Comparison of ENCODE assay signal across 11 mouse cellular contexts in the genomic region with DNA sequence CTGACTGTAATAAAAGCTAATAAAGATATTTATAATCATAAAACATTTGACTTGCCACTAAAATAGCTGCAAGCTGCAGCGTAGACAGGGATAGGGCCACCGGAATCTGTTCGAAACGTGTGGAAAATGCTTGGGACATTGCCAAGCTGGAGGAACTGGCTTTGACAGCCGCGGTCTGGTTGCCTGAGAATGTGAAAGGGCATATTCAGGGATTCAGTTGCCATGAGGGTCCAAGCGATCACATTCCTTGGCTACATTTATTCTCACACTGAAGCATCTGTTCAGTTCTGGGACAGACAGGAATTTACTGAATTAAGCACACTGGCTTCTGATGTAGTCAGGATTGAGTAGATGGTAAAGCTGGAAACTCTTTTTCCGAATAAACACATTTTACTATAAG. TPM values are rescaled to one million over a fixed set of nuclear protein-coding genes. Genes with fewer than 3 reads are reported as not detected.
DNase-seq lines count a peak whose midpoint lies in the region; ATAC-seq and TF ChIP-seq lines count a peak whose summit lies in the region.
"Had no signal": no experiment of that assay in that cellular context is flagged by ENCODE, and none has a peak within 500 bp of the region (broad histone marks: within the 10 kb centered on the region; RNA-seq: fewer than 3 reads in every experiment).

No protein-coding gene starts in this region.

- no peaks in the 10 kb centered on the region for H3K9me3 ChIP-seq in embryonic facial prominence, embryonic 12.5 days
- H3K9me3 ChIP-seq in embryonic facial prominence, embryonic 10.5 days, result no peaks in the 10 kb centered on the region
- H3K9me3 ChIP-seq in kidney, embryonic 16.5 days (ENCODE audit: low read length), result no peaks in the 10 kb centered on the region

- H3K9ac ChIP-seq in embryonic facial prominence, embryonic 12.5 days, result no peak overlapping the region
- H3K9ac ChIP-seq in kidney, embryonic 16.5 days (replicated peaks; ENCODE audit: low read length), result no peak overlapping the region

- DNase-seq in embryonic facial prominence, embryonic 10.5 days (ENCODE audit: low spot score), result no peak
- DNase-seq in kidney, adult 11 months, result peak; percentile 27
- peak; percentile 50 to 56 for DNase-seq in right cerebral cortex, postnatal 10 days (ENCODE audit: low spot score in 2 of 2)
- DNase-seq in right cerebral cortex, adult 18-20 months, result no peak
- no peak for DNase-seq in thymus, postnatal 36 days
- DNase-seq: B cell, adult 2 months; cerebellum, adult 8-10 months had no signal

- no peaks in the 10 kb centered on the region for H3K4me1 ChIP-seq in embryonic facial prominence, embryonic 12.5 days
- peaks cover 5% of the 10 kb centered on the region; the same call in 1 of the 2 replicates for H3K4me1 ChIP-seq in embryonic facial prominence, embryonic 10.5 days
- peaks cover 4% of the 10 kb centered on the region; the same call in 1 of the 2 replicates for H3K4me1 ChIP-seq in kidney, embryonic 16.5 days (ENCODE audit: insufficient read depth, low read length)

- no peaks in the 10 kb centered on the region for H3K27me3 ChIP-seq in embryonic facial prominence, embryonic 12.5 days
- H3K27me3 ChIP-seq in embryonic facial prominence, embryonic 10.5 days (replicated peaks; ENCODE audit: low read depth, poor library complexity, severe bottlenecking), result no peaks in the 10 kb centered on the region
- H3K27me3 ChIP-seq in kidney, embryonic 16.5 days (ENCODE audit: insufficient read depth, low read length), result no peaks in the 10 kb centered on the region
- H3K27me3 ChIP-seq in myocyte (ENCODE audit: control insufficient read depth, insufficient read depth, insufficient read length), result no peaks in the 10 kb centered on the region

- H3K79me2 ChIP-seq in myocyte (ENCODE audit: control insufficient read depth, insufficient read depth), result no peaks in the 10 kb centered on the region

- no peak overlapping the region for H3K4me2 ChIP-seq in embryonic facial prominence, embryonic 12.5 days (replicated peaks)
- H3K4me2 ChIP-seq in kidney, embryonic 16.5 days (replicated peaks; ENCODE audit: low read depth, low read length), result no peak overlapping the region
- H3K4me2 ChIP-seq in myocyte (ENCODE audit: low read depth), result peak overlapping the region; percentile 3

- no peak for ATAC-seq in embryonic facial prominence, embryonic 12.5 days (ENCODE audit: insufficient number of reproducible peaks, insufficient read depth, low FRiP score, low TSS enrichment)
- ATAC-seq in kidney, embryonic 16.5 days (ENCODE audit: low FRiP score, low TSS enrichment), result no peak
- ATAC-seq: hindbrain, embryonic 16.5 days had no signal

- H3K27ac ChIP-seq in embryonic facial prominence, embryonic 12.5 days, result 0 out of 2 replicates have a peak overlapping the region, but pooled peaks have one; percentile 67
- H3K27ac ChIP-seq in embryonic facial prominence, embryonic 10.5 days (replicated peaks), result no peak overlapping the region
- H3K27ac ChIP-seq in kidney, embryonic 16.5 days (ENCODE audit: low read length), result no peak overlapping the region

- H3ac ChIP-seq in myocyte (ENCODE audit: control insufficient read depth, insufficient read length), result no peak overlapping the region

- H3K4me3 ChIP-seq in embryonic facial prominence, embryonic 12.5 days, result no peak overlapping the region
- H3K4me3 ChIP-seq in embryonic facial prominence, embryonic 10.5 days, result no peak overlapping the region
- no peak overlapping the region for H3K4me3 ChIP-seq in kidney, embryonic 16.5 days (ENCODE audit: low read length)
- no peak overlapping the region for H3K4me3 ChIP-seq in myocyte

- H3K36me3 ChIP-seq in embryonic facial prominence, embryonic 12.5 days, result no peaks in the 10 kb centered on the region
- H3K36me3 ChIP-seq in embryonic facial prominence, embryonic 10.5 days (replicated peaks), result no peaks in the 10 kb centered on the region
- no peaks in the 10 kb centered on the region for H3K36me3 ChIP-seq in kidney, embryonic 16.5 days (ENCODE audit: insufficient read depth, low read length)
- H3K36me3 ChIP-seq in myocyte (ENCODE audit: control insufficient read depth, insufficient read depth), result no peaks in the 10 kb centered on the region

- TF ChIP-seq POLR2A in myocyte (IDR thresholded peaks at IDR 0.05; ENCODE audit: insufficient read length, low read depth), result no peak

- 69% methylated on average over 8 of the region's 8 CpGs for WGBS in embryonic facial prominence, embryonic 12.5 days
- 88% methylated on average over 8 of the region's 8 CpGs for WGBS in embryonic facial prominence, embryonic 10.5 days
- 57% methylated on average over 8 of the region's 8 CpGs for WGBS in kidney, embryonic 16.5 days

TF ChIP-seq in myocyte, 11 proteins besides CTCF, POLR2A, EP300 and RAD21:
- peak in 2 of 3 experiments; percentile 48 to 81 for TF ChIP-seq MYOG (IDR thresholded peaks at IDR 0.05; ENCODE audit: control insufficient read depth in 1 of 3, insufficient read depth in 1 of 3, insufficient read length in 2 of 3, low read depth in 2 of 3)
- no peak for TF ChIP-seq SRF (IDR thresholded peaks at IDR 0.05; ENCODE audit: control insufficient read depth, insufficient read length, low read depth)
- TF ChIP-seq TCF12 (IDR thresholded peaks at IDR 0.05; ENCODE audit: insufficient read depth, poor library complexity, severe bottlenecking), result peak; percentile 43
- TF ChIP-seq MYOD1 (IDR thresholded peaks at IDR 0.05; ENCODE audit: control insufficient read depth in 1 of 3, insufficient read length in 2 of 3, low read depth in 2 of 3), result peak in 2 of 3 experiments; percentile 24 to 44

RNA-seq across cellular contexts. Expression of a gene that starts 14.2 kb away (rescaled TPM):
- polyA plus RNA-seq in embryonic facial prominence, embryonic 12.5 days (2016; fragmentation: Nextera tagmentation; extraction: Ambion mirVana), result 134 and 136 TPM in 2 replicates
- polyA plus RNA-seq in embryonic facial prominence, embryonic 10.5 days (2016; fragmentation: Nextera tagmentation; extraction: Ambion mirVana), result 142 and 149 TPM in 2 replicates
- 188 TPM in 2 replicates for polyA plus RNA-seq in kidney, embryonic 16.5 days (2015; fragmentation: Nextera tagmentation; extraction: Ambion mirVana)
- polyA plus RNA-seq in myocyte (2012; fragmentation: generic; extraction: Trizol), result 58.8 TPM

RNA-seq across cellular contexts. Expression of a gene that starts 14.2 kb away (rescaled TPM):
- polyA plus RNA-seq in embryonic facial prominence, embryonic 12.5 days (2016; fragmentation: Nextera tagmentation; extraction: Ambion mirVana), result 505 and 511 TPM in 2 replicates
- 653 and 654 TPM in 2 replicates for polyA plus RNA-seq in embryonic facial prominence, embryonic 10.5 days (2016; fragmentation: Nextera tagmentation; extraction: Ambion mirVana)
- 533 and 571 TPM in 2 replicates for polyA plus RNA-seq in kidney, embryonic 16.5 days (2015; fragmentation: Nextera tagmentation; extraction: Ambion mirVana)
- 1,523 TPM for polyA plus RNA-seq in myocyte (2012; fragmentation: generic; extraction: Trizol)

RNA-seq across cellular contexts. Expression of a gene that starts 23.5 kb away (rescaled TPM):
- polyA plus RNA-seq in embryonic facial prominence, embryonic 12.5 days (2016; fragmentation: Nextera tagmentation; extraction: Ambion mirVana), result 0.15 and 0.24 TPM in 2 replicates
- 0.10 and 0.12 TPM in 2 replicates for polyA plus RNA-seq in embryonic facial prominence, embryonic 10.5 days (2016; fragmentation: Nextera tagmentation; extraction: Ambion mirVana)
- polyA plus RNA-seq in kidney, embryonic 16.5 days (2015; fragmentation: Nextera tagmentation; extraction: Ambion mirVana), result 0.07 and 0.09 TPM in 2 replicates
- 0.02 TPM for polyA plus RNA-seq in myocyte (2012; fragmentation: generic; extraction: Trizol)

Comparison
In these comparisons a context has a peak if more than half of its experiments do, and no peak if none do; other contexts are left out.
1. DNase-seq: peak in kidney, adult 11 months (single experiment) and right cerebral cortex, postnatal 10 days (2 of 2); none in embryonic facial prominence, embryonic 10.5 days (single experiment), right cerebral cortex, adult 18-20 months (single experiment) and thymus, postnatal 36 days (0 of 2).